Mouse (Mus musculus) brain, embryonic 14.5 days (tissue): ENCODE measurements at regions not wholly inside any gene's neighbourhood (a gene's known extent, or its start where the extent isn't known, plus 50 kb on each side); places are given as distances from the start of the nearest gene placed in this dataset.

Experiments
- CTCF ChIP-seq: fragments of 200-500 bp; IDR thresholded peaks from 2 replicates; pipeline ENCODE4 v1.5.1; 2012; ENCODE audit warnings: inconsistent platforms, mild to moderate bottlenecking, moderate library complexity, borderline replicate concordance; ENCODE audit not compliant: insufficient read depth, insufficient read length; ENCODE audit errors: extremely low read depth
- POLR2A ChIP-seq: fragments of 200-500 bp; IDR thresholded peaks from 2 replicates; pipeline ENCODE4 v1.6.1; 2012; ENCODE audit warnings: mild to moderate bottlenecking, inconsistent platforms, borderline replicate concordance; ENCODE audit not compliant: poor library complexity, insufficient read depth, insufficient read length, severe bottlenecking; ENCODE audit errors: extremely low read depth

GRCm38 (mm10) chr4:131128646-131129045 lies 184.5 kb downstream of the Matn1 start:
- no peak for TF ChIP-seq CTCF
- no peak for TF ChIP-seq POLR2A
